Mouse (Mus musculus): ENCODE measurements at regions not wholly inside any gene's neighbourhood (a gene's known extent, or its start where the extent isn't known, plus 50 kb on each side); places are given as distances from the start of the nearest gene placed in this dataset.

GRCm38 (mm10) chr14:120146312-120146711, 104.1 kb upstream of the Oxgr1 start:
- DNase-seq (ENCODE audit: low spot score in 2 of 2), result no peak

- DNase-seq (ENCODE audit: low spot score in 2 of 2), result no peak
Observed at GRCm38 (mm10) chr14:120146908-120147770, 104.9 kb upstream of the Oxgr1 start.

GRCm38 (mm10) chr14:120148803-120149202, 106.6 kb upstream of the Oxgr1 start:
- DNase-seq (ENCODE audit: low spot score in 2 of 2), result no peak

- peak; percentile 69 to 82 for DNase-seq (ENCODE audit: low spot score in 2 of 2)
Observed at GRCm38 (mm10) chr14:120149341-120149741, 107.1 kb upstream of the Oxgr1 start.

- no peak for DNase-seq (ENCODE audit: low spot score in 2 of 2)
Observed at GRCm38 (mm10) chr14:120150589-120150988, 108.4 kb upstream of the Oxgr1 start.

- DNase-seq (ENCODE audit: low spot score in 2 of 2), result no peak
Observed at GRCm38 (mm10) chr14:120154413-120154812, 112.2 kb upstream of the Oxgr1 start.

- DNase-seq (ENCODE audit: low spot score in 2 of 2), result no peak
Observed at GRCm38 (mm10) chr14:120164184-120164583, 111.3 kb upstream of the Mbnl2 start.

- no peak for DNase-seq (ENCODE audit: low spot score in 2 of 2)
Observed at GRCm38 (mm10) chr14:120165496-120166045, 109.9 kb upstream of the Mbnl2 start.

- no peak for DNase-seq (ENCODE audit: low spot score in 2 of 2)
Observed at GRCm38 (mm10) chr14:120170733-120171132, 104.7 kb upstream of the Mbnl2 start.

- DNase-seq (ENCODE audit: low spot score in 2 of 2), result no peak
Observed at GRCm38 (mm10) chr14:120172058-120172457, 103.4 kb upstream of the Mbnl2 start.

GRCm38 (mm10) chr14:120172844-120173243, 102.6 kb upstream of the Mbnl2 start:
- DNase-seq (ENCODE audit: low spot score in 2 of 2), result no peak

- DNase-seq (ENCODE audit: low spot score in 2 of 2), result no peak
Observed at GRCm38 (mm10) chr14:120174615-120175014, 100.9 kb upstream of the Mbnl2 start.

GRCm38 (mm10) chr14:120195218-120195617, 80.3 kb upstream of the Mbnl2 start:
- no peak for DNase-seq (ENCODE audit: low spot score in 2 of 2)

- DNase-seq (ENCODE audit: low spot score in 2 of 2), result no peak
Observed at GRCm38 (mm10) chr14:120211741-120212140, 63.7 kb upstream of the Mbnl2 start.

- no peak for DNase-seq (ENCODE audit: low spot score in 2 of 2)
Observed at GRCm38 (mm10) chr14:120212626-120213025, 62.8 kb upstream of the Mbnl2 start.

- no peak for DNase-seq (ENCODE audit: low spot score in 2 of 2)
Observed at GRCm38 (mm10) chr14:120219224-120219623, 56.2 kb upstream of the Mbnl2 start.

GRCm38 (mm10) chr14:120223528-120224201, 51.8 kb upstream of the Mbnl2 start:
- DNase-seq (ENCODE audit: low spot score in 2 of 2), result no peak

- no peak for DNase-seq (ENCODE audit: low spot score in 2 of 2)
Observed at GRCm38 (mm10) chr14:120224202-120224846, 51.1 kb upstream of the Mbnl2 start.

GRCm38 (mm10) chr14:120225657-120226056, 49.8 kb upstream of the Mbnl2 start:
- DNase-seq (ENCODE audit: low spot score in 2 of 2), result no peak
